10 mouse cellular contexts compared by ENCODE assay signal in the genomic region with DNA sequence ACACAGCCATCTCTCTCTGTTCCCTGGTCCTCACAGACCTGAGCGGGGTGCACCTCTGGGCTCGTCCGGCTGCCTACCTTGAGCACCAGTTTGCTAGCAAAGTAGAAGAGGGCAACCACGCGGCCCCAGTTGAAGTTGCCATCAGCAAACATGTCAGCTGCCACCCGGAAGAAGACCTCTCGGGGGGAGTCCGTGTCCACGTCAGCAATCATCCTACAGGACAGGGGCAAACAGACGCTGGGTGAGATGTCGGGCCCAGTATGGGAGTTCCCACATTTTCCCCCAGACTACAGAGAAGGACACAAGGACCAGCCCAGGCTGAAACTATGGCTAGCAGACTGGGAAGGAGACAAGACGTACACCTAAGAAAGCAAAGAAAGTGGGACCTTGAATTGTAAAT. TPM values are rescaled to one million over a fixed set of nuclear protein-coding genes. Genes with fewer than 3 reads are reported as not detected.
DNase-seq lines count a peak whose midpoint lies in the region; ATAC-seq and TF ChIP-seq lines count a peak whose summit lies in the region.
"Had no signal": no experiment of that assay in that cellular context is flagged by ENCODE, and none has a peak within 500 bp of the region (broad histone marks: within the 10 kb centered on the region; RNA-seq: fewer than 3 reads in every experiment).

No protein-coding gene starts in this region.

- peaks cover 17% of the 10 kb centered on the region for H3K36me3 ChIP-seq in liver, embryonic 11.5 days (ENCODE audit: control insufficient read depth, insufficient read depth, low read length)
- peaks cover 37% of the 10 kb centered on the region for H3K36me3 ChIP-seq in embryonic facial prominence, embryonic 13.5 days
- no peaks in the 10 kb centered on the region; the same call in 1 of the 2 replicates for H3K36me3 ChIP-seq in intestine, embryonic 16.5 days (ENCODE audit: control insufficient read depth, insufficient read depth, low read length)
- H3K36me3 ChIP-seq in midbrain, embryonic 15.5 days (replicated peaks): peaks cover 15% of the 10 kb centered on the region

- peak overlapping the region; percentile 22; the same call in 1 of the 2 replicates for H3K9ac ChIP-seq in liver, embryonic 11.5 days (ENCODE audit: low read depth, low read length)
- H3K9ac ChIP-seq in embryonic facial prominence, embryonic 13.5 days: no peak overlapping the region
- no peak overlapping the region for H3K9ac ChIP-seq in intestine, embryonic 16.5 days (ENCODE audit: low read depth, low read length)
- no peak overlapping the region for H3K9ac ChIP-seq in midbrain, embryonic 15.5 days

- ATAC-seq in liver, embryonic 11.5 days (replicated peaks; ENCODE audit: low FRiP score): no peak
- no peak for ATAC-seq in embryonic facial prominence, embryonic 13.5 days (ENCODE audit: insufficient number of reproducible peaks, insufficient read depth, low FRiP score, low TSS enrichment, low read depth)
- no peak for ATAC-seq in intestine, embryonic 16.5 days
- ATAC-seq in midbrain, embryonic 15.5 days (replicated peaks): no peak

- no peak for TF ChIP-seq CTCF in left cerebral cortex, adult 2 months (IDR thresholded peaks at IDR 0.05)

- peaks cover 30% of the 10 kb centered on the region for H3K4me1 ChIP-seq in liver, embryonic 11.5 days (replicated peaks; ENCODE audit: control insufficient read depth, insufficient read depth, low read length)
- H3K4me1 ChIP-seq in embryonic facial prominence, embryonic 13.5 days: peaks cover 33% of the 10 kb centered on the region
- peaks cover 33% of the 10 kb centered on the region for H3K4me1 ChIP-seq in intestine, embryonic 16.5 days (ENCODE audit: control insufficient read depth, insufficient read depth, low read length)
- H3K4me1 ChIP-seq in midbrain, embryonic 15.5 days: peaks cover 33% of the 10 kb centered on the region

- H3K27ac ChIP-seq in liver, embryonic 11.5 days (ENCODE audit: low read depth, low read length): no peak overlapping the region
- H3K27ac ChIP-seq in embryonic facial prominence, embryonic 13.5 days: no peak overlapping the region
- no peak overlapping the region for H3K27ac ChIP-seq in intestine, embryonic 16.5 days (ENCODE audit: low read length)
- H3K27ac ChIP-seq in midbrain, embryonic 15.5 days: no peak overlapping the region
- no peak overlapping the region for H3K27ac ChIP-seq in left cerebral cortex, adult 2 months
- H3K27ac ChIP-seq: stomach, embryonic 15.5 days had no signal

- H3K9me3 ChIP-seq in liver, embryonic 11.5 days (ENCODE audit: control insufficient read depth, low read length): no peaks in the 10 kb centered on the region
- H3K9me3 ChIP-seq in embryonic facial prominence, embryonic 13.5 days: no peaks in the 10 kb centered on the region
- H3K9me3 ChIP-seq in intestine, embryonic 16.5 days (ENCODE audit: control insufficient read depth, low read length): no peaks in the 10 kb centered on the region
- H3K9me3 ChIP-seq in midbrain, embryonic 15.5 days: no peaks in the 10 kb centered on the region
- H3K9me3 ChIP-seq: stomach, embryonic 15.5 days had no signal

- H3K27me3 ChIP-seq in liver, embryonic 11.5 days (replicated peaks; ENCODE audit: control insufficient read depth, insufficient read depth, low read length): no peaks in the 10 kb centered on the region
- H3K27me3 ChIP-seq in embryonic facial prominence, embryonic 13.5 days: no peaks in the 10 kb centered on the region
- H3K27me3 ChIP-seq in intestine, embryonic 16.5 days (replicated peaks; ENCODE audit: control insufficient read depth, insufficient read depth, low read length): no peaks in the 10 kb centered on the region
- no peaks in the 10 kb centered on the region for H3K27me3 ChIP-seq in midbrain, embryonic 15.5 days (replicated peaks)
- H3K27me3 ChIP-seq: stomach, embryonic 15.5 days had no signal

- peak overlapping the region; percentile 82 for H3K4me3 ChIP-seq in liver, embryonic 11.5 days (ENCODE audit: low read depth, low read length)
- peak overlapping the region; percentile 91; the same call in 1 of the 2 replicates for H3K4me3 ChIP-seq in embryonic facial prominence, embryonic 13.5 days
- H3K4me3 ChIP-seq in intestine, embryonic 16.5 days (ENCODE audit: low read length): no peak overlapping the region
- H3K4me3 ChIP-seq in midbrain, embryonic 15.5 days: no peak overlapping the region
- no peak overlapping the region for H3K4me3 ChIP-seq in left cerebral cortex, adult 2 months

- peak overlapping the region; percentile 88 for H3K4me2 ChIP-seq in liver, embryonic 11.5 days
- H3K4me2 ChIP-seq in embryonic facial prominence, embryonic 13.5 days: peak overlapping the region; percentile 94; the same call in 1 of the 2 replicates
- H3K4me2 ChIP-seq in intestine, embryonic 16.5 days (ENCODE audit: low read depth, low read length): peak overlapping the region; percentile 64; the same call in 1 of the 2 replicates
- peak overlapping the region; percentile 83; the same call in 1 of the 2 replicates for H3K4me2 ChIP-seq in midbrain, embryonic 15.5 days

- WGBS in liver, embryonic 11.5 days: 91% methylated on average over 12 of the region's 12 CpGs
- 95% methylated on average over 12 of the region's 12 CpGs for WGBS in embryonic facial prominence, embryonic 13.5 days
- 90% methylated on average over 12 of the region's 12 CpGs for WGBS in intestine, embryonic 16.5 days
- 95% methylated on average over 12 of the region's 12 CpGs for WGBS in midbrain, embryonic 15.5 days

- no peak for DNase-seq in liver, embryonic 11.5 days (ENCODE audit: low spot score)
- no peak for DNase-seq in liver
- DNase-seq in ovary, postnatal 36 days (ENCODE audit: low spot score): no peak
- DNase-seq in layer of hippocampus, adult 11-12 months (ENCODE audit: low spot score): no peak
- DNase-seq in left cerebral cortex, adult 2 months (ENCODE audit: extremely low spot score in 1 of 2, low spot score in 2 of 2): no peak
- DNase-seq: adrenal gland, postnatal 36 days had no signal

- intact Hi-C loops in left cerebral cortex, adult 2 months (cut with DNase I): loop anchor here (5.0 kb wide), 1 partner anchor 217 kb away; a partner anchor contains a TSS

RNA-seq across cellular contexts. Expression of a gene that starts 1.6 kb away (rescaled TPM):
- 190 and 212 TPM in 2 replicates for polyA plus RNA-seq in liver, embryonic 11.5 days (2014; fragmentation: Nextera tagmentation; extraction: Ambion mirVana)
- 154 and 190 TPM in 2 replicates for polyA plus RNA-seq in embryonic facial prominence, embryonic 13.5 days (2015; fragmentation: Nextera tagmentation; extraction: Ambion mirVana)
- 178 and 185 TPM in 2 replicates for polyA plus RNA-seq in intestine, embryonic 16.5 days (2015; fragmentation: Nextera tagmentation; extraction: Ambion mirVana)
- 257 and 261 TPM in 2 replicates for polyA plus RNA-seq in midbrain, embryonic 15.5 days (2015; fragmentation: Nextera tagmentation; extraction: Ambion mirVana)
- total RNA-seq in left cerebral cortex, adult 2 months (2021): 10 to 100 TPM; 66.9 to 67.4 TPM

RNA-seq across cellular contexts. Expression of a gene that starts 5.4 kb away (rescaled TPM):
- polyA plus RNA-seq in liver, embryonic 11.5 days (2014; fragmentation: Nextera tagmentation; extraction: Ambion mirVana): 6,297 and 6,318 TPM in 2 replicates
- polyA plus RNA-seq in embryonic facial prominence, embryonic 13.5 days (2015; fragmentation: Nextera tagmentation; extraction: Ambion mirVana): 5,253 and 5,612 TPM in 2 replicates
- 7,117 and 7,555 TPM in 2 replicates for polyA plus RNA-seq in intestine, embryonic 16.5 days (2015; fragmentation: Nextera tagmentation; extraction: Ambion mirVana)
- 6,021 and 6,209 TPM in 2 replicates for polyA plus RNA-seq in midbrain, embryonic 15.5 days (2015; fragmentation: Nextera tagmentation; extraction: Ambion mirVana)
- 100 to 1,000 TPM; 200 to 208 TPM for total RNA-seq in left cerebral cortex, adult 2 months (2021)

RNA-seq across cellular contexts. Expression of a gene that starts 16.6 kb away (rescaled TPM):
- polyA plus RNA-seq in liver, embryonic 11.5 days (2014; fragmentation: Nextera tagmentation; extraction: Ambion mirVana): 2.3 and 3.2 TPM in 2 replicates
- 0.59 and 1.2 TPM in 2 replicates for polyA plus RNA-seq in embryonic facial prominence, embryonic 13.5 days (2015; fragmentation: Nextera tagmentation; extraction: Ambion mirVana)
- polyA plus RNA-seq in intestine, embryonic 16.5 days (2015; fragmentation: Nextera tagmentation; extraction: Ambion mirVana): 0.78 and 0.93 TPM in 2 replicates
- polyA plus RNA-seq in midbrain, embryonic 15.5 days (2015; fragmentation: Nextera tagmentation; extraction: Ambion mirVana): 0.08 and 0.23 TPM in 2 replicates
- under 1 TPM in 1 of 2 experiments, not detected in 1; 0.30 TPM for total RNA-seq in left cerebral cortex, adult 2 months (2021)

RNA-seq across cellular contexts. Expression of a gene that starts 21.5 kb away (rescaled TPM):
- not detected in 2 replicates for polyA plus RNA-seq in liver, embryonic 11.5 days (2014; fragmentation: Nextera tagmentation; extraction: Ambion mirVana)
- not detected in 2 replicates for polyA plus RNA-seq in embryonic facial prominence, embryonic 13.5 days (2015; fragmentation: Nextera tagmentation; extraction: Ambion mirVana)
- not detected in 2 replicates for polyA plus RNA-seq in intestine, embryonic 16.5 days (2015; fragmentation: Nextera tagmentation; extraction: Ambion mirVana)
- polyA plus RNA-seq in midbrain, embryonic 15.5 days (2015; fragmentation: Nextera tagmentation; extraction: Ambion mirVana): not detected in 2 replicates
- total RNA-seq in left cerebral cortex, adult 2 months (2021): 1 to 10 TPM; 1.5 to 2.0 TPM
- polyA plus RNA-seq: stomach, embryonic 15.5 days had no signal

RNA-seq across cellular contexts. Expression of a gene that starts 23.5 kb away (rescaled TPM):
- polyA plus RNA-seq in liver, embryonic 11.5 days (2014; fragmentation: Nextera tagmentation; extraction: Ambion mirVana): 4.9 and 5.8 TPM in 2 replicates
- 4.5 TPM in 2 replicates for polyA plus RNA-seq in embryonic facial prominence, embryonic 13.5 days (2015; fragmentation: Nextera tagmentation; extraction: Ambion mirVana)
- 1.9 and 2.2 TPM in 2 replicates for polyA plus RNA-seq in intestine, embryonic 16.5 days (2015; fragmentation: Nextera tagmentation; extraction: Ambion mirVana)
- polyA plus RNA-seq in midbrain, embryonic 15.5 days (2015; fragmentation: Nextera tagmentation; extraction: Ambion mirVana): 4.0 and 4.1 TPM in 2 replicates
- 1 to 10 TPM; 3.7 to 4.8 TPM for total RNA-seq in left cerebral cortex, adult 2 months (2021)

Comparison
In these comparisons a context has a peak if more than half of its experiments do, and no peak if none do; other contexts are left out.
1. H3K4me3 ChIP-seq: peak in liver, embryonic 11.5 days (single experiment) and embryonic facial prominence, embryonic 13.5 days (single experiment); none in intestine, embryonic 16.5 days (single experiment), midbrain, embryonic 15.5 days (single experiment) and left cerebral cortex, adult 2 months (single experiment).
2. Peak in every context shown above with its lines, with median percentiles within 50 percentile points of each other: H3K4me2 ChIP-seq.